Mouse (Mus musculus) retina, postnatal 7 days (tissue): Measurements from ENCODE around the gene Invs.

ENCODE experiments used
- DNase-seq: peaks from one replicate; pipeline ENCODE4 v3.0.0-alpha.2; 2012; ENCODE audit warnings: low read depth, low spot score

Invs gene

DNA sequence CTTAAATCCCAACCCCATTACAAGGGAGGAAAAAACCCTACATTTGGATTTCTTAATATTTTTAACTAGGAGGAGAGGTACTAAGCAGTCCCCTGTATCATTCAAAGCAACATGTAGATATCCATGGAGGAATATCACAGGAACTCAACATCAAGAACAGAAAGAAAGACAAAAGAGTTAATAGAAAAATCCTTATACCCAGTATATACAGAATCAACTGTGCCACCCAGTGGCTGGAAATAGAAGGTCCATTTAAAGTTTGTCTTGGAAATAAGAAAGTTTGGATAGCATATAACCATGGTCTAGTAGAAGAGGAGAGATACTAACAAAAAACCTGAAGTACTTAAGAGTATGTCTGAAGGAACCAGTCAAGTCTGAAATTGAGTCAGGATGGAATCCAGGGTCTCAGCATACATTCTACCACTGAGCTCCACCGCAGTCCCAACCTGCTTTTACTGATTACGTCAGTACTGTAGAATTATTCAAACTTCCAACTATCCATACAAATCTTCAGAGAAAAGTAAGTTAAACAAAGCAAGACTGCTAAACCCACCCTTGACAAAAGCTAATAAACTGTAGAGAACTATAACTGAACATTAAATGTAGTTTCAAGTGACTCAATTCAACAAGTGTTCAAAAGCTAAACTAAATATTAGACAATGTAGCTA is 174.7 kb downstream of the Invs start:
- DNase-seq = no peak

DNA sequence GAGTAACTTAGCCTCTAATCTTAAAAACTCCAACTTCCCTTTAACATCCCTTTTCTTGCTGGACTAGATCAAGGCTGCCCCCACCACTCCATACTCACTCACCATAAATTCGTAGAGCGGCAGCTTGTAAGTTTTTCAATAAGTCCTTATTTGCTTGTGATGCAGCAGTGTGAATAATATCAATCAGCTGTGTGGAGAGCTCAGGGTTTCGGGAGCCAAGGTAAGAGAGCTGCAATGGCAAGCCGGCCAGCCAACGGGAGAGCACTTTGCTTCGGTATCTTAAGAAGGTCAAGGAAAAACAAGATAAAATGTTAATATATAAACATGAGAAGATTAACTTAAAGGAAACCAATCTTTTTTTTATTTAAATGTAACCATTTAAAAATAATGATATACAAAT is 178.9 kb downstream of the Invs start:
- DNase-seq = no peak

DNA sequence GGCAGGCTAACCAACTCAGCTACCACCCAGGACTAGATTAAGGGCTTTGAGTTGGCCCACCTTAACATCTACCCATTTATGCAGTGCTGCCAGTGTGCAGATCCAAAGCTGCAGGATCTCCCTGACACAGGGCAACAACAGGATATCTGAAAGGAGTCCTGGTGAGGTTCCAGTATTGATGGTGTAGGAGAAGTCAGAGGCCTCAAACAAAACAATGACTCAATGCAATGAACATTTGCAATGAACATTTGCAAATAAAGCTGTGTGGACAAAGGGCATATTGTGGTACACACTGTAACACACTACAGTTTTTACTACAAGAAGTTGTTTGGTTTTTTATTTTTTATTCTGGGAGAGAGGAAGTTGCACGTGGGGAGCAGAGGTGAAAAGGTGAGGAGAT is 181.5 kb downstream of the Invs start:
- DNase-seq = no peak

DNA sequence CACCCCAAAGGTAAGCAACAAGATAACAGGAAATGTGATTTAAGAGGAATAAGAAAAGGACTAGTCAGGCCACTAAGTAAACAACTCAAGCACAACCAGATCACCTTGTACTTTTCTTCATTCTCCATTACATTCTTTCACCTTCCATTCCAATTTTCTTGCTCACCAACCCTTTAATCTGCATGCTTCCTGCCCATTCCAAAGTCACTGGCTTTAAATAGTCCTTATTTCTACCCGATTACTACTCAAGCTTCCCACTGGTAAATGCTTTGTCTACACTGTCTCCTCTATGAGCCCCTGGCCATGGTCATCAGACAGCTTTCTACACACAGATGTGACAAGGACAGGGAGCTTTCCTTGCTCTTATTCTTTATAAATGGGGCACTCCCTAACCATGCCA is 191.4 kb downstream of the Invs start:
- no peak for DNase-seq

DNA sequence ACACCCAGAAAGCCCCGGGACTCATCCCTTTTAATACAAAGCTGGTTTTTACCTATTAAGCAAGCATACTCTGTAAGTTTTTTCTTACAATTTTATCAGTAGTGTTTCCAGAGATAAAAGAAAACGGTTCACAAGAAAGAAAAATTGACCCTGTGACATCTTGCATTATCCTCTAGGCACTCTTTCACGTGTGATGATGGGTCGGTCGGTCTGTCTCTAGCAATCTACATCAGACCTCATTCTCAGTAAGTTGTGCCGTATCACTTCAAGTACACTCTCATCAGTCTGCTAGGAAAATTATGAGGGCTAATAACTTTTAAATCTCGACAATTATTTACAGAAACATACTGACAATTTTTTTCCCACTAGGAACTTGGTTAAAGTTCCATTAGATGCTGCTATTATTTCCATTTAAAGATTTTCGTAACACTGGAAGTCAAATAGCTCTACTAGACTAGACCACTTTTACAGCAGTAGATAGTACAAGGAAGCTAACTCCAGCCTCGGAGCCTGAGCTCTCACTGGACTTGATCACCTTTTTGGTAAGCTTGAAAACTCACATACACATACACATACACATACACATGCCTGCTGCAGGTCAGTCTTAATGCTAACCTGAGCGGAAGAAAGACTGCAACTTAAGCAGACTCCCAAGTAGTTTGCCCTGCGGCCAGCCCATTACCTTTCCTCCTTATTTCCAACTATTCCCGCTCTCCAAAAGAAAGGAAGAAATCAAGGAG is 192.7 kb downstream of the Invs start:
- DNase-seq = no peak

DNA sequence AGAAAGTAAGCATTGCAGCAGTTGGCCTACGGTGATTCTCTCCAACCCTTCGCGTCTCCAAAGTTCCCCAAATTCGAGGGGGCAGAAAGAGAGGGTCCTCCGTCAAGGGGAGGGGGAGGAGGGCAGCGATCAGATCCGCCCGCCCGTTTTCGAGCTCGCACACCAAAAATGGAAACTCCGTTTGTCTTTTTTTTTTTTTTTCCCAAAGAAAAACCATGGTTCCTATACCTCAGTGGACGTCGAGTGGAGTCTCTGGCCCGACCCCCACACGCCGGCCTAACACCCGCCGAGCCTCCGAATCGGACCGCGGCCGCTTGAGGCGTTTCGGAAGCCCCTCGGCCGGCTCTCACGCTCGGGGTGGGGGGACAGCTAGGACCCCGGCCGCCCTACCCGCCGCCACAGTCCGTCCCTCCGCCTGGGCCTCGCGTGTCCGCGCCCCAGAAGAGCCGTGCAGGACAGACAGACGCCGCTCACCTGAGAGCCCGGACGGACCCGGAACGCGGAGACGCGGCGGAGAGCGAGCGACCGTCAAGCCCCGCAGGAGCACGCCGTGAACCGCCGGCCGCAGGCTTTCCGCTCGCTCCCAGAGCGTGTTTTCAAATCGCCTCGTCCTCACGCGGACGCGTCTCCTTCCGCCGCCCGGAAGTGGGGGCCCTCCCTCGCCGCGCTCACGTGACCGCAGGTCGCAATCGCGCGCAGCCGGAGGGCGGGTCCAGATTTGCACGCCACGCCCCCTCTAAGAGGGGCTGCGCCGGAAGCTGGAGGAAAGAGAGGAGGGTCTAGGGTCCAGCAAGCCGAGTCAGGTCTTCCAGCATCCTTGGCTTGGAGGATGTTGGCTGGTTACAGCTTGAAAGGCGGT is 193.5 kb downstream of the Invs start, which contains the start of gene Tex10:
Gene Tex10, minus strand, starts transcription at position 668 of the 859 bp plus-strand sequence.
- peak; percentile 84 for DNase-seq

DNA sequence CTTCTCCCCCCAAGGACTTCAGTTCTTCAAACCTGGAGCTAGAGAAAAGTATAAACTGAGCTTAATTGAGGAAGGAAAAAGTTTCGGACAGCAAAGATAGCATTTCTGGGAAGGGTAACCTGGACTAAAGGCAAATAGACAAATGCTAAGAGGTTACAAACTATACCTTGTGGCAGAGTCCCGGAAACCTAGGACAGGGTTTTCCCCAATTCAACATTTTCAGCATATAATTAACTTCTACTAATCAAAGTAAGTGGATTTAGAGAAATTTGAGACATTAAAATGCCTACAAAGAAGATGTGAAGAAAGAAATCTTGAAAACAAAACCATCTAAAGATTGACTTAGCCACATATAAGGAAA is 194.1 kb downstream of the Invs start:
- DNase-seq = no peak

DNA sequence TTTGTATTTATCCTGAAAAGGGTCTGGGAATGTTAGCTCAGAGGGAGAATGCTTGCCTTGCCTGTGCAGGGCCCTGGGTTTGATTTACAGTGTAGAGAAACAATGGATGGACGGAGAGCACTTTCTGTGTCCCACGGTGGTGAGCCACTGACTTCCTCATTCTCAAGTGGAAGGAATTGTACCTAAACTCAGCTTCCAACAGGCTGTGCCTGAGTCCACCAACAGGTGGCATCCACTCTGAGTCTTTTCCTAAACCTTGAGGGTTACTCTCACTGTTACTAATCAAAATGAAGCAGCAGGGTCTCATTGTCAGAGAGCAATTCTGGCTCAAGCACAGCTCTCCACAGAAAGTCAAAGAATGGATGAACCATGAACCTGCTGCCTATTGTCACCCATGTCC is 201.7 kb downstream of the Invs start:
- no peak for DNase-seq
